Mouse (Mus musculus): Measurements from ENCODE around the gene Adcyap1r1. TPM values are rescaled to one million over a fixed set of nuclear protein-coding genes. Genes with fewer than 3 reads are reported as not detected.

The Adcyap1r1 gene
- total and polyA plus RNA-seq, 3 experiments = 4.4 to 4.8 (median 4.5) TPM

GRCm38 (mm10) chr6:55506519-55506918, 54.7 kb downstream of the Adcyap1r1 start:
- TF ChIP-seq EP300 (IDR thresholded peaks at IDR 0.05; ENCODE audit: insufficient read depth, low read depth, low read length) = no peak
- TF ChIP-seq POLR2A (IDR thresholded peaks at IDR 0.05; ENCODE audit: insufficient read depth, low read depth, low read length) = no peak
- no peak for TF ChIP-seq CTCF (IDR thresholded peaks at IDR 0.05)
- H3K27ac ChIP-seq = no peak overlapping the region
- intact Hi-C loops (cut with DNase I) = no loop called here
- H3K4me1 ChIP-seq (ENCODE audit: control insufficient read depth, insufficient read depth, low read length) = peaks cover 1% of the 10 kb centered on the region
- 76% methylated on average over 4 of the region's 4 CpGs for WGBS
- H3K79me2 ChIP-seq (replicated peaks; ENCODE audit: control insufficient read depth, insufficient read depth, low read length) = no peaks in the 10 kb centered on the region
- no peaks in the 10 kb centered on the region for H3K27me3 ChIP-seq (ENCODE audit: control insufficient read depth, insufficient read depth, low read length)
- no peak overlapping the region for H3K4me3 ChIP-seq
- no peak overlapping the region for H3K9ac ChIP-seq (ENCODE audit: low read depth, low read length)
- DNase-seq = no peak
- no peaks in the 10 kb centered on the region for H3K36me3 ChIP-seq (ENCODE audit: control insufficient read depth, insufficient read depth, low read length)

DNA sequence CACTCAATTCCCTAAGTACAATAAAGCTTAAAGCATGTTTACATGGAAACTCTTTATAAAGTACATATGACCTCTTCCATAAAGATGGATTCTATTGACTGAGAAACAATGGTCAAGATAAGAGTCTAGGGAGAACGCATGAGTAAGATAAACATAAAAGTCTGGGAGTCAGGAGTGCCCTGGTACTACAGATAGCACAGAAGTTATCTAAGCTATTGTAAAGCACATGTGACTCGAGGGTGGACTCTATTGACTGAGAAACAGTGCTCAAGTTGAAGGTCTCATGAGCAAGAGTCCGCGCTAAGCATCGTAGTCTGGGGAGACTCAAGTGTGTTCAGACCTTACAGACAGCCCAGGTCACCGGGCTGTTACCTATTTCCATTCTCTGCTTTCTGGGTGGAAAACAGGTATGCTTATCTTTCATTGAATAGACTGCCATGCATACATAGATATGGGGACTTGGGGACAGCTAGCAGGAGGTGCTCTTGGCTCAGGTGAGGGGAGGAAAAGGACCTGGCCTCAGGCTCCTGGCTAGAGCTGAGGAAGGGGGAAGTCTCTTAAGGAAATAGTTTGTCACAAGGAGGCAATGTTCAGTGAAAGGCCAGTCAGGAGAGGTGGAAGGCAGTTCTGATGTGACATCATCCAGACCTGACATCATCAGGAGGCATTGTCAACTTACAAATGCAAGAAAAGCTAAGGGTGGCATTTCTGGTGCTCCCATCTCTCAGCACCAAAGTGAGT, 57.5 kb downstream of the Adcyap1r1 start:
- TF ChIP-seq CTCF (IDR thresholded peaks at IDR 0.05) = no peak
- TF ChIP-seq POLR2A (IDR thresholded peaks at IDR 0.05; ENCODE audit: insufficient read depth, low read depth, low read length) = no peak
- no peak for TF ChIP-seq EP300 (IDR thresholded peaks at IDR 0.05; ENCODE audit: insufficient read depth, low read depth, low read length)
- no peak overlapping the region for H3K4me3 ChIP-seq
- H3K27ac ChIP-seq = no peak overlapping the region
- 58% methylated on average over 6 of the region's 6 CpGs for WGBS
- no peak overlapping the region for H3K9ac ChIP-seq (ENCODE audit: low read depth, low read length)
- intact Hi-C loops (cut with DNase I) = no loop called here
- no peaks in the 10 kb centered on the region for H3K27me3 ChIP-seq (ENCODE audit: control insufficient read depth, insufficient read depth, low read length)
- H3K79me2 ChIP-seq (replicated peaks; ENCODE audit: control insufficient read depth, insufficient read depth, low read length) = no peaks in the 10 kb centered on the region
- no peaks in the 10 kb centered on the region for H3K36me3 ChIP-seq (ENCODE audit: control insufficient read depth, insufficient read depth, low read length)
- no peak for DNase-seq
- H3K4me1 ChIP-seq (ENCODE audit: control insufficient read depth, insufficient read depth, low read length) = peaks cover 4% of the 10 kb centered on the region

- Histone ChIP-seq H3K36me3 (ENCODE audit: control insufficient read depth, insufficient read depth, low read length) (no peaks in the 10 kb centered on the region), H3K27me3 (ENCODE audit: control insufficient read depth, insufficient read depth, low read length) (no peaks in the 10 kb centered on the region), H3K79me2 (replicated peaks; ENCODE audit: control insufficient read depth, insufficient read depth, low read length) (no peaks in the 10 kb centered on the region), H3K4me1 (ENCODE audit: control insufficient read depth, insufficient read depth, low read length) (peaks cover 4% of the 10 kb centered on the region), H3K27ac (peak overlapping the region; percentile 54), H3K4me3 (no peak overlapping the region), H3K9ac (ENCODE audit: low read depth, low read length) (no peak overlapping the region)
- intact Hi-C loops (cut with DNase I) = loop anchor here (1.0 to 2.0 kb wide), 2 partner anchors 119 to 279 kb away; no protein-coding TSS in a partner anchor
- 24% methylated on average over 12 of the region's 12 CpGs for WGBS
- TF ChIP-seq POLR2A (IDR thresholded peaks at IDR 0.05; ENCODE audit: insufficient read depth, low read depth, low read length) (no peak), EP300 (IDR thresholded peaks at IDR 0.05; ENCODE audit: insufficient read depth, low read depth, low read length) (peak; percentile 73; the same call in 1 of the 2 replicates), CTCF (IDR thresholded peaks at IDR 0.05) (peak; percentile 88)
- peak; percentile 81 to 83 for DNase-seq
These were observed 59.7 kb downstream of the Adcyap1r1 start for GRCm38 (mm10) chr6:55511212-55512065.

DNA sequence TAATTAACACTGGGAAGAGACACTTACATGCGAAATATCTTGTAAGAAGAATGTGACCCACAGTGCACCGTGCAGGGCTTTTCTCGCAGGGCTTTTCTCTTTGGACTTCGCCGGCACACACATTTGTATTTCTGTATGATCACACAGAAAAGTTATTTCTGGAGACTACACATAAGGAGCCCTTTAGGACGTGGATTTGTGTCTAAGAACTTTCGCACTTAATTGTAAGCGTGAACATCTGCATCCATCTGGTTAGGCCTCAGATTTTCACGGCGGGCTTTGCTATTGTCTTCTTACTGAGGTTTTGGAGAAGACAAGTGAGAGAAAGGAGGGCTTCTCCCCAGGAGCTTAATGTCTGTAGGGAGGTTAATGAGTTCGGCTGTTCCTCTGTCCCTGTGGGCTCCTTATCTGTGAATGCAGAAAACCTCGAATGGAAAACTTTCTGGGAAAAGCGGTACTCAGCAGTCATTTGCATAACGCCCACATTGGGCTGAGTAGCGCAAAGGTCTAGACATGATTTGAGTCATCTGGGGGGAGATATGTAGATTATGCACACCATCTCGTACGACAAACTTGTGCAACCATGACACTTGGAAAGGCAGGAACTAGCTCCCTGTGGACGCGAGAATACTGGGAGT, 60.4 kb downstream of the Adcyap1r1 start:
- H3K4me1 ChIP-seq (ENCODE audit: control insufficient read depth, insufficient read depth, low read length) = peaks cover 4% of the 10 kb centered on the region
- intact Hi-C loops (cut with DNase I) = no loop called here
- no peak overlapping the region for H3K4me3 ChIP-seq
- H3K79me2 ChIP-seq (replicated peaks; ENCODE audit: control insufficient read depth, insufficient read depth, low read length) = no peaks in the 10 kb centered on the region
- no peaks in the 10 kb centered on the region for H3K27me3 ChIP-seq (ENCODE audit: control insufficient read depth, insufficient read depth, low read length)
- DNase-seq = no peak
- WGBS = 31% methylated on average over 19 of the region's 19 CpGs
- no peak overlapping the region for H3K27ac ChIP-seq
- H3K36me3 ChIP-seq (ENCODE audit: control insufficient read depth, insufficient read depth, low read length) = no peaks in the 10 kb centered on the region
- H3K9ac ChIP-seq (ENCODE audit: low read depth, low read length) = no peak overlapping the region
- no peak for TF ChIP-seq CTCF (IDR thresholded peaks at IDR 0.05)
- no peak for TF ChIP-seq EP300 (IDR thresholded peaks at IDR 0.05; ENCODE audit: insufficient read depth, low read depth, low read length)
- no peak for TF ChIP-seq POLR2A (IDR thresholded peaks at IDR 0.05; ENCODE audit: insufficient read depth, low read depth, low read length)

DNA sequence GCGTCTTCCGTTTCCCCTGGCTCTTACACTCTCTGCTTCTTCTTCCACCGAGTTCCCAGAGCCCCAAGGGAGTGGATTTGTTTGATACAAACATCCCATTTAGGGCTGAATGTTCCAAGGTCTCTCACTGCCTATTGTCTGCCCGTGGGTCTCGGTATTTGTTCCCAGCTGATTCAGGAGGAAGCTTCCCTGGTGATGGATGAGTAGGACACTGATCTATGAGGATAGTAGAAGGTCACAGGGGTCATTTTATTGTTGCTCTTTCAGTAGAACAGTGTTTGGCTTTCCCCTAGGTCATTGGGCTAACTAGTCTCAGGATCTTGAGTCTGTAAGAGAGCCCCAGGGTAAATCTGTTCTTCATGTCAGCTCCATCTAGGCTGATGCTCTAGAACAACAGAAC, 61.7 kb downstream of the Adcyap1r1 start:
- TF ChIP-seq POLR2A (IDR thresholded peaks at IDR 0.05; ENCODE audit: insufficient read depth, low read depth, low read length) (no peak), EP300 (IDR thresholded peaks at IDR 0.05; ENCODE audit: insufficient read depth, low read depth, low read length) (no peak), CTCF (IDR thresholded peaks at IDR 0.05) (no peak)
- Histone ChIP-seq H3K4me3 (no peak overlapping the region), H3K4me1 (ENCODE audit: control insufficient read depth, insufficient read depth, low read length) (peaks cover 4% of the 10 kb centered on the region), H3K27me3 (ENCODE audit: control insufficient read depth, insufficient read depth, low read length) (no peaks in the 10 kb centered on the region), H3K36me3 (ENCODE audit: control insufficient read depth, insufficient read depth, low read length) (no peaks in the 10 kb centered on the region), H3K27ac (no peak overlapping the region), H3K79me2 (replicated peaks; ENCODE audit: control insufficient read depth, insufficient read depth, low read length) (no peaks in the 10 kb centered on the region), H3K9ac (ENCODE audit: low read depth, low read length) (no peak overlapping the region)
- 52% methylated on average over 5 of the region's 5 CpGs for WGBS
- no peak for DNase-seq
- intact Hi-C loops (cut with DNase I) = no loop called here

Data from heart, adult 2 months (tissue).